Mouse (Mus musculus) neural tube, embryonic 15.5 days (tissue): ENCODE results near the gene Etv1. TPM values are rescaled to one million over a fixed set of nuclear protein-coding genes. Genes with fewer than 3 reads are reported as not detected.

Experiments used
- ATAC-seq: fragments of 200-750 bp; cut with Nextera tagmentation; 2 replicates; pipeline ENCODE4 v1.8.0; 2017; ENCODE audit warnings: mild to moderate bottlenecking, moderate TSS enrichment, moderate library complexity; ENCODE audit not compliant: low FRiP score
- H3K27ac ChIP-seq: fragments of 300-500 bp; sonication (generic); replicated peaks from 2 replicates; pipeline ENCODE4 v1.5.1; 2015; ENCODE audit warnings: mild to moderate bottlenecking, inconsistent platforms
- H3K27me3 ChIP-seq: fragments of 300-500 bp; sonication (generic); replicated peaks from 2 replicates; pipeline ENCODE4 v1.6.1; 2015; ENCODE audit warnings: inconsistent platforms
- H3K36me3 ChIP-seq: fragments of 300-500 bp; sonication (generic); 2 replicates; pipeline ENCODE4 v1.6.1; 2015; ENCODE audit warnings: inconsistent platforms
- H3K4me1 ChIP-seq: fragments of 300-500 bp; sonication (generic); 2 replicates; pipeline ENCODE4 v1.6.1; 2015; ENCODE audit warnings: inconsistent platforms
- H3K4me2 ChIP-seq: fragments of 300-500 bp; sonication (generic); 2 replicates; pipeline ENCODE4 v1.6.1; 2015; ENCODE audit warnings: inconsistent platforms, mild to moderate bottlenecking, moderate library complexity
- H3K4me3 ChIP-seq: fragments of 300-500 bp; sonication (generic); replicated peaks from 2 replicates; pipeline ENCODE4 v1.5.1; 2015; ENCODE audit warnings: mild to moderate bottlenecking, inconsistent platforms
- H3K9ac ChIP-seq: fragments of 300-500 bp; sonication (generic); replicated peaks from 2 replicates; pipeline ENCODE4 v1.6.1; 2015; ENCODE audit warnings: mild to moderate bottlenecking, inconsistent platforms
- H3K9me3 ChIP-seq: fragments of 300-500 bp; sonication (generic); replicated peaks from 2 replicates; pipeline ENCODE4 v1.6.1; 2016; ENCODE audit warnings: inconsistent platforms
- WGBS: fragments of 180-500 bp; shearing (Covaris S2); methylation state at CpG from one replicate; pipeline ENCODE4 v1.1.7; 2015; ENCODE audit warnings: mixed read lengths; 5-methylcytosine and 5-hydroxymethylcytosine counted together
- polyA plus RNA-seq: library from polyadenylated mRNA; unstranded; fragments of >200 nt; fragmentation: Nextera tagmentation; extraction: Ambion mirVana; gene quantifications from 2 replicates; pipeline ENCODE4 v1.2.1, GENCODE M21; 2015

The Etv1 gene
- polyA plus RNA-seq, result 22.7 and 28.7 TPM in 2 replicates

GRCm38 (mm10) chr12:38779186-38779777 lies at the start of gene Etv1:
Gene Etv1 (plus strand): TSS chr12:38779380.
- peak; percentile 43 for ATAC-seq
- H3K36me3 ChIP-seq, result no peaks in the 10 kb centered on the region
- peaks cover 27% of the 10 kb centered on the region for H3K4me1 ChIP-seq
- H3K27me3 ChIP-seq, result no peaks in the 10 kb centered on the region
- H3K27ac ChIP-seq, result peak within 1 kb of the TSS; percentile 82
- H3K4me2 ChIP-seq, result peak within 1 kb of the TSS; percentile 100
- 1% methylated on average over 20 of the region's 20 CpGs for WGBS
- peak within 1 kb of the TSS; percentile 62 for H3K9ac ChIP-seq
- peak within 1 kb of the TSS; percentile 67 for H3K4me3 ChIP-seq
- no peaks in the 10 kb centered on the region for H3K9me3 ChIP-seq

DNA sequence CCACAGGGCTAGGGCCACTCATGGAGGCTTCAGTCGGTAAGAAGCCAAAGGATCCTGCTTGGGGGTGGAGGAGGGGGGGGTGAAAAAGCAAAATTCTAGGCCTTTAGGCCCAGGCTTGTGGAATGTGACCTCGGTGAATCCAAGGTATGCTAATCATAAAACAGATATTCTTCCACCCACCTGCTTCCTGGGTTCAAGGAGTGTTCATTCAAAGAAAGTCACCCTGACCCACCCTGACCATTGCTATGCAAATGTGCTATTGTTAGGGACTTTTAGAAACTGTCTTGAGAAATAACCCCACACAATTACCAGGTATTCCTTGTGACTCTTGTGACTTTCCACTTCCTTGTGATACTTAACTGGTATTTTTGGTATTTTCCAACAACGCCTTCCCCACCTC lies 49.5 kb upstream of the Etv1 start:
- Histone ChIP-seq H3K4me2 (no peak overlapping the region), H3K27ac (no peak overlapping the region), H3K36me3 (no peaks in the 10 kb centered on the region), H3K9ac (no peak overlapping the region), H3K27me3 (no peaks in the 10 kb centered on the region), H3K4me3 (no peak overlapping the region), H3K9me3 (no peaks in the 10 kb centered on the region), H3K4me1 (no peaks in the 10 kb centered on the region)
- 77% methylated on average over 3 of the region's 3 CpGs for WGBS
- no peak for ATAC-seq

DNA sequence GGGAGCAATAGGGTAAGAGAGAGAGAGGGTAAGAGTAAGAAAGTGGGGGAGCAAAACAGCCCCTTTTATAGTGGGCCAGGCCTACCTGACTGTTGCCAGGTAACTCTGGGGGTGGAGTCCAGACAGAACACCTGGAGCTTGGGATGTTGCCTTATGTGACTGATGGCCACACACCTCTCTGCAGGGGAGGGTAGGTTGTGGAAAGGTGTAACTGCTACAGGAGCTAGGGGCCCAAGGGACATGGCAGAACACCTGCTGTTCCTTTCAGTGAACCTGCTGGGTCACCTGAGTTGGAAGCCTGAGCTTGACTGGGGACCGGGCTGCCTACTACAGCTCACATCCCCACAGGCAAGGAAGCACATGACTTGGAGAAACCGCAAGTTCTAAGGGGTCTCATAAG lies 48.4 kb upstream of the Etv1 start:
- no peaks in the 10 kb centered on the region for H3K9me3 ChIP-seq
- no peaks in the 10 kb centered on the region for H3K4me1 ChIP-seq
- 91% methylated on average over 2 of the region's 2 CpGs for WGBS
- no peaks in the 10 kb centered on the region for H3K36me3 ChIP-seq
- no peak overlapping the region for H3K4me2 ChIP-seq
- H3K9ac ChIP-seq, result no peak overlapping the region
- H3K4me3 ChIP-seq, result no peak overlapping the region
- ATAC-seq, result no peak
- no peaks in the 10 kb centered on the region for H3K27me3 ChIP-seq
- H3K27ac ChIP-seq, result no peak overlapping the region

- Histone ChIP-seq H3K27me3 (no peaks in the 10 kb centered on the region), H3K9me3 (no peaks in the 10 kb centered on the region), H3K27ac (no peak overlapping the region), H3K36me3 (no peaks in the 10 kb centered on the region), H3K4me1 (no peaks in the 10 kb centered on the region), H3K4me2 (no peak overlapping the region), H3K9ac (no peak overlapping the region), H3K4me3 (no peak overlapping the region)
- ATAC-seq, result no peak
- 52% methylated on average over 2 of the region's 2 CpGs for WGBS
Measured at GRCm38 (mm10) chr12:38759322-38759721, 19.9 kb upstream of the Etv1 start.

GRCm38 (mm10) chr12:38777316-38777715 lies 1.9 kb upstream of the Etv1 start:
- Histone ChIP-seq H3K9ac (no peak overlapping the region), H3K27me3 (no peaks in the 10 kb centered on the region), H3K4me3 (no peak overlapping the region), H3K36me3 (no peaks in the 10 kb centered on the region), H3K27ac (no peak overlapping the region), H3K4me2 (peak overlapping the region; percentile 100), H3K9me3 (no peaks in the 10 kb centered on the region), H3K4me1 (peaks cover 24% of the 10 kb centered on the region)
- 73% methylated on average over 7 of the region's 7 CpGs for WGBS
- ATAC-seq, result no peak

DNA sequence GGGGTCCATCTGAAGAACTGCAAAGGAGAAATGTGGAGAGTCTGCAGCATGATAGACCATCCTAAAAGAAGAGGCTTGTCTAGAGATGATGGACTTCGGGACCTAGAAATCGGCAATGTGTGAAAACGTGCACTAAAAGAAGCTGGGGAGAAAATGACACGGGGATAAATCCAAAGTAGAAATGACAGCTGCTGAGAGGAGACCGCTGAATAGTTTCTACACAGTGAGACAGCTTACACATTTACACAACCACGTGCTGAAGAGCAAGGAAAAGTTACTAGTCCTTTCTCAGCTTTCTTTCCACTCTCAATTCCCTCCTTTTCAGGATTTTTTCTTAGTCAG lies 1.3 kb upstream of the Etv1 start:
- H3K4me3 ChIP-seq, result peak overlapping the region; percentile 67
- H3K36me3 ChIP-seq, result no peaks in the 10 kb centered on the region
- WGBS, result 9% methylated on average over 6 of the region's 6 CpGs
- H3K9ac ChIP-seq, result no peak overlapping the region
- peak overlapping the region; percentile 100 for H3K4me2 ChIP-seq
- H3K9me3 ChIP-seq, result no peaks in the 10 kb centered on the region
- peaks cover 24% of the 10 kb centered on the region for H3K4me1 ChIP-seq
- ATAC-seq, result no peak
- no peaks in the 10 kb centered on the region for H3K27me3 ChIP-seq
- H3K27ac ChIP-seq, result no peak overlapping the region

- peak; percentile 95 for ATAC-seq
- under 1% methylated on average over 36 of the region's 37 CpGs for WGBS
Measured at GRCm38 (mm10) chr12:38778299-38779075, 693 bp upstream of the Etv1 start.

DNA sequence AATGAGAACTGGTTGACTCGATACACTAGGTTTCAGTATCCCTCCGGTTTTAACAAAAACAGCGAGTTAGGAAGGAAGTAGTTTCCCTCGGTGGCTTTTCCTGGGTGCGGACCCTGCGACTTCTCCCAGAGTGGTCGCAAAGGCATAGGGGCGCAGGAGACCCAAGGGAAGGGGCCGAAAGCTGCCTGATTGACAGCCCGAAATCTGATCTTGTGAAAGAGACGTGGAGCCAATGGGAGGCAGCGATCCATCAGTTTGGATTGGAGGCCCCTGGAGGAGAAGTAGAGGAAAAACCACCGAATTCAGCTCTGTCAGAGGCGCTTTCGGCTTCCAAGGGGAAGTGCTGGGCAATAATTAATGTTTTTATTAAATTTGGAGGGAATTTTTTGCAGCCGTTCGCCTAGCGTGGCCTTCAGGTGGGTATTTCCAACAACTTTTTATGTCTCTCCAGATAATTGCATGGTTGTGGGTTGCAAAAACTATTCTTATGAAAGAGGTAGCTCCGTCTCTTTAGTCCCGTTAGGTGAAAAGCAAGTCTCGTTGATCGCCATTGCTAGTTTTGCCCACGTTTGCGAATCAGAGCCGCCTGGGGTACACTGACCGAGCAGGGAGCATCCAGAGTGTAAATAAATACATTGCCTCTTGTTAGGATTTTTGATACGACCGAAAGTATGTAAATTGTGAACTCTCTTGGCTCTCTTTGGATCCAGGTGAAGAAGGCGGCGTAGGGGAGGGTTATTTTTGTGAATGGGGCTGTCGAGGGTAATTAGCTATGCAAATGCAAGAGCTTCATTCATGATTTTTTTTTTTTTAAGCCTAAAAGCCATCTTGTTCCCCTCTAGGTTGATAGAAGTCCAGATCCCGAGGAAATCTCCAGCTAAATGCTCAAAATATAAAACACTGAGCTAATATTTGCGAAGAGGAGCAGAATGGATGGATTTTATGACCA lies 1.1 kb downstream of the Etv1 start:
- Histone ChIP-seq H3K27ac (peak overlapping the region; percentile 82), H3K4me2 (peak overlapping the region; percentile 100), H3K9me3 (no peaks in the 10 kb centered on the region), H3K4me1 (peaks cover 27% of the 10 kb centered on the region), H3K9ac (peak overlapping the region; percentile 62), H3K4me3 (peak overlapping the region; percentile 67), H3K27me3 (no peaks in the 10 kb centered on the region), H3K36me3 (no peaks in the 10 kb centered on the region)
- ATAC-seq, result peak; percentile 45
- WGBS, result under 1% methylated on average over 33 of the region's 33 CpGs

More at GRCm38 (mm10) chr12:38778299-38779075, 693 bp upstream of the Etv1 start:
- H3K36me3 ChIP-seq, result no peaks in the 10 kb centered on the region
- H3K9ac ChIP-seq, result peak overlapping the region; percentile 62
- H3K4me3 ChIP-seq, result peak overlapping the region; percentile 67
- peak overlapping the region; percentile 100 for H3K4me2 ChIP-seq
- peak overlapping the region; percentile 82 for H3K27ac ChIP-seq
- no peaks in the 10 kb centered on the region for H3K27me3 ChIP-seq
- no peaks in the 10 kb centered on the region for H3K9me3 ChIP-seq
- peaks cover 25% of the 10 kb centered on the region for H3K4me1 ChIP-seq

GRCm38 (mm10) chr12:38780955-38781304 lies 1.8 kb downstream of the Etv1 start:
- H3K4me1 ChIP-seq, result peaks cover 27% of the 10 kb centered on the region
- H3K27me3 ChIP-seq, result no peaks in the 10 kb centered on the region
- H3K4me3 ChIP-seq, result peak overlapping the region; percentile 67
- H3K9ac ChIP-seq, result peak overlapping the region; percentile 62
- ATAC-seq, result no peak
- H3K4me2 ChIP-seq, result peak overlapping the region; percentile 100
- 1% methylated on average over 11 of the region's 11 CpGs for WGBS
- H3K9me3 ChIP-seq, result no peaks in the 10 kb centered on the region
- H3K27ac ChIP-seq, result peak overlapping the region; percentile 82
- H3K36me3 ChIP-seq, result no peaks in the 10 kb centered on the region

DNA sequence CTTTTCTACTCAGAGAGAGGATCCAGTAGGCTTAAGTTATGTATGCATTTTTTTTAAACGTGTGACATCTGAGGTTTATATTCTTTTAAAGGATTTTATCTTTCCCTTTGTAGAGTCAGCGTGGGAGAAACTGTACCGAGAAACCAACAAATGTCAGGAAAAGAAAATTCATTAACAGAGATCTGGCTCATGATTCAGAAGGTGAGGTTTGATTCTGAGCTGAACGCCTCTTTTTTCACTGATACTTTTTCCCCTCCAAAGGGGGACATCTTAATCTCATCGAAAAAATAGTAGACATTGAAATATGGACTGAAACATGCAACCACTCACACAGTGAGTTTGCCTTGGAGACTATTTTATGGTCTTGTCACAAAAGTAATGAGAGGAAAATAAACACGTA lies 2.5 kb downstream of the Etv1 start:
- 44% methylated on average over 6 of the region's 6 CpGs for WGBS
- ATAC-seq, result no peak

GRCm38 (mm10) chr12:38783291-38783690 lies 4.1 kb downstream of the Etv1 start:
- no peaks in the 10 kb centered on the region for H3K9me3 ChIP-seq
- H3K4me3 ChIP-seq, result no peak overlapping the region
- peaks cover 20% of the 10 kb centered on the region for H3K4me1 ChIP-seq
- no peak overlapping the region for H3K27ac ChIP-seq
- ATAC-seq, result no peak
- no peaks in the 10 kb centered on the region for H3K27me3 ChIP-seq
- WGBS, result 49% methylated on average over 1 of the region's 1 CpGs
- no peaks in the 10 kb centered on the region for H3K36me3 ChIP-seq
- peak overlapping the region; percentile 28 for H3K4me2 ChIP-seq
- no peak overlapping the region for H3K9ac ChIP-seq

More for the DNA sequence above, 2.5 kb downstream of the Etv1 start:
- Histone ChIP-seq H3K27me3 (no peaks in the 10 kb centered on the region), H3K9ac (0 out of 2 replicates have a peak overlapping the region, but pooled peaks have one; percentile 62), H3K36me3 (no peaks in the 10 kb centered on the region), H3K27ac (no peak overlapping the region), H3K4me2 (peak overlapping the region; percentile 100), H3K4me1 (peaks cover 27% of the 10 kb centered on the region), H3K9me3 (no peaks in the 10 kb centered on the region), H3K4me3 (peak overlapping the region; percentile 67)
